Mouse (Mus musculus): ENCODE data around the gene A4galt. TPM values are rescaled to one million over a fixed set of nuclear protein-coding genes. Genes with fewer than 3 reads are reported as not detected.

Gene A4galt
- total RNA-seq, 2 experiments from 2014 or later = 11.6 to 14.6 TPM

DNA sequence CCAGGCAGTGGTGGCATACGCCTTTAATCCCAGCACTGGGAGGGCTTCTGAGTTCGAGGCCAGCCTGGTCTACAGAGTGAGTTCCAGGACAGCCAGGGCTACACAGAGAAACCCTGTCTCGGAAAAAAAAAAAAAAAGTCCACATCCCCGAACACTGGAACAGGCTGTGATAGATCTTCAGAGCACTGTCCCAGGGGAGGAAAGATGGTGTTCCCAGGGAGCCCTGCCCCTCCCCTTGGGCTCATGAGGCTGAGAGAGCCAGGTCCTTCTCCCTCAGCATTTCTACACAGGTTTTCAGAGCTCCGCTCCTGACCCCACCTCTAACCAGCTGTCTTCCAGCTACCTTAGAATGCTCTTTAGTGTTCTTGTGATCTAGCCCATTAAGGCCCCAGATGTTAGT lies 24.7 kb downstream of the A4galt start:
- DNase-seq (ENCODE audit: low spot score in 2 of 2) = no peak

DNA sequence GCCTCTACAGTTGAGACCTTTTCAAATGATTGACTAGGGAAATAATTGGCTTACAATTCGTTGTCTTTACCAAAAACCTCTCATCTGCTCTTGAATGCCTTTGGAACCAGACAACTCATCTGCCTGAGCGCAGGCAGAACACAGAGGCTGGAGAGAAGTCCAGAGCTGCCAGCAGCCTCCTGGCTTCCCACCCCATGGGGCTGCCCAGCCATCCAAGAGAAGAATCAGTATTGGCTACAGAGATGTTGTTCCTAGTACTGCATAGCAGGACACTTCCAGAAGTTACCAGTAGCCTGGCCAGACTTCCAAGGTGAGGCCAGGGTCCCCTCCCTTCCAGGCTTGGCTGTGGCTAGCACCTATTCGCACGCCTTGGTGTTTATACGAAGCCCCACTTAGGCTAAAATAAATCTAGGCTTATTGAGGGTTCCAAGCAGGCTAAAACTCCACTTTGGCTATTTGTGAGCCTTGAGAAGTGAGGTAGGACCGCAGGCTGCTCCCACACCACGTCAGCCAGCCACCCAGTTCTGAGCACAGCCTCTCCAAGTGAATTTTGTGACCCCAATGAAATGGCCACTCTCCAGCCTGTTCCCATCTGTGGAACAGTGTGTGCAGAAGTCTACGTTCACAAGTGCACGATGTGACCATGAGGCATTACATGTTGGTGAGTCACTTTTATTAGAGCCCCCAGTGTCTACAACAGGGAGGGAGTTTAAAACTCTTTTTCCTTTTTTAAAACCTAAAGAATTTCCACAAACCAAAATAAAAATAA lies 25.3 kb downstream of the A4galt start:
- no peak for DNase-seq (ENCODE audit: low spot score in 2 of 2)

DNA sequence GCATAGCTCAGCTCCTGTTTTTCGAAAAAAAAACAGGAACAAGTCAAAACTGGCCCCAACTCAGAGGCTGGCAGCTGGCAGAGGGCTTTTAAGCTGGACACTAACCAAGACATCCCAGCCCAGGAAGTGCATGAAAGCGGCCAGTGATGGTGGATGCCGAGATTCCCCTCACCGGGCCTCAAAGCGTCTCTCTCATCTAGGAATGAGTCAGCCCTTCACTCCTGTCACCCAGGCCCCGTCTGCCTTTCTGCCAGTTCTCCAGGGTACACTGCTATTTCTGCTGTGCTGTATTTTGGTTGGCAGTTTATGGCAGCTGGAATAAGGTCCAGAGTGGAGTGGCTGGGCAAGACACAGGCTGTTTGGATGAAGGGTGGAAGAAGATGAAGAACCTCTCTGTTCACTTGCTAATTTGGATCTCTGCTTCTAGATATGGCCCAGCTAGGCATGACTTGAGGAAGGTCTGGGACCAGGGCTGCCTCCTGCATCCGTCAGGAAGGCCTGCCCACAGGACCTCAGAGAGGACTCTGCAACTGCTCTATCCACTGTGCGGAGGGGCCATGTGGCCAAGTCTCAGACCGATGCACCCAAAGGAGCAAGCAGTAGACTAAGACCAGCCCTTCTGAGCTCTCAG lies 27.3 kb downstream of the A4galt start:
- DNase-seq (ENCODE audit: low spot score in 2 of 2) = no peak

DNA sequence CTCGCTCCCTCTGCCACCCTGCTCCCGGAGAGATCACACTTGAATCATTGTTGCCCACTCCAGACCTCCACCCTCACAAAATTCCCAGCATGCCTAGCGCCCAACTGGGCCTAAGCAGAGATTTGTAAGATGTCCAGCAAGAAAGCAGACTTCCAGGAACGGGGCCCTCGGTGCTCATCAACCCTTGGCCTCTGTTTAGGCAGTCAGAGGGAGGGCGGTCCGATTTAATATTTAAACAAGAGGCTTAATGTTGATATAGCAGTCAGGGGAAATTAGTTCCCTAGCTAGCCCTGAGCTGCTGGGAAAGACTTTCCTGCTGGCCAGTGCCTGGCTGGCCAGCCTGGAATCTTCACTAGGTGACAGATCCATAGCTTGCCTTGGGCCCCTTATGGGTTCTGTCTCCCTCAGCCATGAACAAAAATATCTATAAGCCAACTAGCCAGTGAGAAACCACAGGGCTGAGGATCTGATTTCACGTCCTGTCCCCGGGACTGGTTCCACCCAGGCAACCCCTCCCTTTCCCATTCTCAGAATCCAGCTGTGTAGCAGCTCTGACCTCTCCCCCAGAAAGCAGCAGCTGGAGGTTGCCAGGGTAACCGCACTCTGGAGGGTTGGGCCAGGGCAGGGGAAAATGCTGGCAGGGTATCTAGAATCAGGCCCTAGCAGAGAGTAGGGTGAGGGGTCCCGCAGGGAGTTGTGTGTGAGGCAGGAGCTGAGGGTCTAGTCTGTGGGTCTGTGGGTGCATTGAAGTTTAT lies 28.2 kb downstream of the A4galt start:
- peak in 1 of 2 experiments; percentile 37 for DNase-seq (ENCODE audit: low spot score in 2 of 2)

DNA sequence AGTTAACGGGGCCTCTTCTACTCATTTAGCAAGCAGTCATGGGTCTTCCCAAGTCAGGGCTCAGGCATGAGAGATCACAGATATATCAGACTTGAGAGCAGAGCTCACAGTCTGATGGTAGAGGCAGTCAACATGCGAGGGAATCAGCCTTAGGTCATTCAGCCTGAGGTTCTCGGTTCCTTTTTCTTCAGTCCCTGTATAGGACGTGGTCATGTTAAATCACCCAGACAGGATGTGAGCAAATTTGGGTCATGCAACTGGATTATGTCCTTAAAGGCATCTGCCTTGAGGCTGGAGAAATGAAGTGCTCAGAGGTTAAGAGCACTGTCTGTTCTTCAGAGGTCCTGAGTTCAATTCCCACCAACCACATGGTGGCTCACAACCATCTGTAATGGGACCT lies 29.9 kb downstream of the A4galt start:
- no peak for DNase-seq (ENCODE audit: low spot score in 2 of 2)

DNA sequence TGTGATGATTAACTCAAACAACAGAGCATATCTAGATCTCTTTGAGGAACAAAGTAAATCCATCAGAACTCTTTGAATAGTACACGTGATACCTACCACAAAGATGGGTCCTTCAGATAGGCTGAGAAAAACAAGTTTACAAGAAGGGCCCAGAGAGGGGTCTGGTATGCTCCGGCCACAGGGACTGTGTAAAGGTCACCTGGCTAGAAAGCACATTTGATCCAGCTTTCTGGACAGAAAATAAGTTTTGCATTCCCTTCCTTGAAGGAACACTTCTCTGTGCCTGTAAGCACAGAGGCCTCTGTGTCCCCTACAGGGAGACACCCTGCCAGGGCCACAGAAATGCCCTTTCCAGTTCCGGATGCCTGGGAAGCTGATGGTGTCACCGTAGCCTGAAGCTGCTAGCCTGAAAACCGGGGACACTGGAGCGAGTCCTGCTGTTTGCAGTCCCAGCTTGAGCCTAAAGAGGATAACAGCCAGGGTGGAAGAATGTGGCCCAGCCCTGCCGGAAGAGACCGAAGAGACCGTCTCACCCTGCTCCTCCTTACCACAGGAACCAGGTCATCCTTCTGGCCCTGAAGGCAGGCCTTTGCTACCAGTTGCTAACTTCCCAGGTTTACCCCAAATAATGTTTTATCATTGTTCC lies 31.1 kb downstream of the A4galt start:
- no peak for DNase-seq (ENCODE audit: low spot score in 2 of 2)

DNA sequence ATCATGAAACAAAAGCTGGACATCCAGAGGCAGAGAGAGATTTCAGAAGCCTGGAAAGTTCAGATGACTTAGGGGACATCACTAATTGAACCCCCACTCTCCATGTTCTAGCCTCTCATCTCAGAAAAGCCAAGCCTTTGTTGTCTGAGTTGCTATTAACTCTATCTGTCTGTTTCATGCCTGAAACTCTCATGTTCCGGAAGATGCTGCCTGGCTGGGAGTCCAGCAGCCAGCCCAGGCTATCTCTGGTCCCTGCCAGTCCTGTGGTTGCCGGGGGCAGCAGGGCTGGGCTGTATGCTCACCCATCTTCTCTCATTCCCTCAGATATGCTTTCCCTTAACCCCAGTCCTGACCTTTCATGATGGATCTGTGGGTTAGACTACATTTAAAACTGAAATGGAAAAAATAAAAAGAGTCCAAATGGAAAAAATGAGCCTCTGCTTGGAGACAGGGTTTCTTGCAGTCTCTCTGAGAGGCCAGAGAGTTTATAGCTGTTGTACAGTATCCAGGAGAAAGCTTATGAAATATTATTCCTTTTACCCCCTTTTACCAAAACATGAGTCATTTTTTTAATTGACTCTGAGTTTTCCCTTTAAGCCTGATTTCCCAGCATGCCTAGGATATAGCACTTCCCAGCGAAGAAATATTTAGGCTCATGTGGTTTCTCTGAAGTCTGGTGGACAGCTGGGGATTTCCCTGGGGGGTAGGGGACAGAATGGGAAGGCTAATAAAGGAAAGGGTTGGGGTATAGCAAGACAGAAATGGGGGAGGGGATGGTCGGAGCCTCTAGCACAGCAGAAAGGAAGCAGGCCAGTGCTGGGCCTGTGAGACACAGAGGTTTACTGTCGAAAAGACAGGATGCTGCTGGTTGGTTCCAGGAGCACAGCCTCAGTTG lies 36.0 kb downstream of the A4galt start:
- no peak for DNase-seq (ENCODE audit: low spot score in 2 of 2)

DNA sequence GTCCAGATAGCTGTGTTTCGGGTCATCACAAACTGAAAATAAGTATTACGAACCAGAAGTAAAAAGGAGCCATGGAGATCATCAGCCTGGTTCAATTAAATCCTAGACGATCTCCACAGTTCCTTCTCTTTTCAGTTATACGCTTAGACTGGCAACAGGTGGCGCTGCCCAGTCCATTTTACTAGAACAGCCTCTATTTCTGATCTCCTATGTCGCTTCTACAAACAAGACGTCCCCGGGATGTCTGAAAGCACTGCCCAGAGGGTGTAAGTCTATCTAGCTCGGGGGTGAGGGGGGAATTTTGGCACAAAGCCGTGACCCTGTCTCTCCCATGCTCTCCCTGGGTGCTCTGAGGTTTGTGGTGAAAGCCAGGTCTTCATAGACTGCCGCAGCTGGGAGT lies 41.3 kb downstream of the A4galt start:
- DNase-seq (ENCODE audit: low spot score in 2 of 2) = peak in 1 of 2 experiments; percentile 45

DNA sequence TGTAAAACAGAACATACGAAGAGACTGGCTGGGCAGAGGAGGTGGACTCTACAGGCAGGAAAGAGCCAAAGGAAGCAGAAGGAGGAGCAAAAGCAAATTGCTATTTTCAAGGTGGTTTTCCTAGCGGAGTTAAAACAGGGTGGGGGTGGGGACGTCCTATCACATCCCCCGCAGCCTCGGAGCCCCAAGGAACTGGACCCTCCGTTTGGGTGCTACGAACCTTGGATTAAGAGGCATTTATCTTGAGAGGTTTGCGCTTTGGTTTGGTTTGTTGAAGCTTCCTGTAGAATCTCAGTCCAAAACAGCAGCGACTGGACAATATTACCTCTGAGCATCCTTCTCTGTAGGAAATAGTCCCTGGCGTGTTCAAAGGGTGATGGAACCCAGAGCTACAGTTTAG lies 41.9 kb downstream of the A4galt start:
- no peak for DNase-seq (ENCODE audit: low spot score in 2 of 2)

DNA sequence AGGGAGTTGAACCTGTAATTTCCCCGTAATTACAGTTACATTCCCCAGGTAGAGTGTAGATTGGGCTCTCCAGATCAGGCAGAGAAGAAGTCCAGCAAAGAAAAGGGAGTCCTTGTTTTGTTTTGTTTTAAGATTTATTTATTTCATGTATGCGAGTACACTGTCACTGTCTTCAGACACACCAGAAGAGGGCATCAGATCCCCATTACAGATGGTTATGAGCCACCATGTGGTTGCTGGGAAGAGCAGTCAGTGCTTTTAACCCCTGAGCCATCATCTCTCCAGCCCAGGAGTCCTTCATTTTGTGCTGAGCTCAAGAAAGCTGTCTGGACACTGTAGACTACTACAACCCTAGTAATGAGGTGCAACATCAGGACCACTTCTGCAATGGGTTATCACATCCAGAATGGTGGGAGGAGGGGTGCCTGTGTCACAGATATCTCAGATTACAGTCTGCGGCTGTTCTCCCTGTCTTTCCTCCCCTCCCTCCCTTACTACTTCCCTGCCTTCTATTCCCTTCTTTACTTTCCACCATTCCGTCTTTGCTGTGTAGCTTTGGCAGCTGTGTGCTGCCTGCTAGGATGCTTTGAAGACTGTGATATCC lies 42.4 kb downstream of the A4galt start:
- no peak for DNase-seq (ENCODE audit: low spot score in 2 of 2)

DNA sequence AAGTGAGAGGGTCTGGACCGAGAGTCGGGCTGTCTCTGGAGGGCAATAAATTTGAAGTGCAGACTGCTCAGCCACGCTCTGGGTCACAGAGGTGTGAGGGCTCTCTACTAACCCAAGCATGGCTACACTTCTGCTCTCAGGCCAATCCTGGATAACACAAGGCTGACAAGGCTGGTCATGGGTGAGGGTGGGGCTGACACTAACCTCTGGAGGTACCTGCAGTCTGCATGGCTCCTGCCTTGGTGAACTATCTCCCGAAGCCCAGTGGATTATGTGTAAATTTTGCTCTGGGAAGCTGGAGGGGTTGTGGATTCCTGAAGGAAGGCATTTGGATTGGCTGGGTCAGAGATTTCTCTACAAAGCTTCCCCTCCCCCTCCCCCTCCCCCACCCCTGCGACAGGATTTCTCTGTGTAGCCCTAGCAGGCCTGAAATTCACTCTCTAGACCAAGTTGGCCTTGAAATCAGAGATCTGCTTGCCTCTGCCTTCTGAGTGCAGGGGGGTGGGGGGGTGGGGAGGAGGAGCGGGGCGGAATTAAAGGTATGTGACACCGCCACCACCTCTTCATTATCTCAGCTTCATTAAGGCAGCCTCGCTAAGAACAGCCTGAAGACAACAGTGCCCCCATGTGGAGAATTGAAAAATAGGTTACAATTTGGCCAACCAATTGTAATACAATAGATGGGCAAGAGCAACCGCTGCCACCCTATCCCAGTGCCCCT lies 46.7 kb downstream of the A4galt start:
- no peak for DNase-seq (ENCODE audit: low spot score in 2 of 2)

DNA sequence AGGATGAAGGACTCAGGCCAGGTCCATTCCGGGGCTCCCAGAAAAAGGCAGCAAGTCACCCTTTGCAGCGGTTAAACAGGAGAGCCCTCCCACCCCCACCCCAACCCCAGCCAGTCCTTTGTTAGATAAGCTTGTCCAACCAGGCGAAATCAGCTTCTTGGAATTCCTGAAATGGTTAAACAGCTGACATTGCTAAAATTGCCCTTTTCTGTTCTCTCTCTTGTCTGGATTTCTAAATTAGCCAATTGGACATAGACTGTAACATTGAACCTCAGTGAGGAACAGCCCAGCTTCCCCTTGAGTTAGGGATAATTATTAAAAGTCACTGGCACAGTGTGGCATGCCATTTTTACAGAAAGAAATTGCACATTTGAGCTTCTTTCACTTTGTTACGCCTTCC lies 49.2 kb downstream of the A4galt start:
- no peak for DNase-seq (ENCODE audit: low spot score in 2 of 2)

DNA sequence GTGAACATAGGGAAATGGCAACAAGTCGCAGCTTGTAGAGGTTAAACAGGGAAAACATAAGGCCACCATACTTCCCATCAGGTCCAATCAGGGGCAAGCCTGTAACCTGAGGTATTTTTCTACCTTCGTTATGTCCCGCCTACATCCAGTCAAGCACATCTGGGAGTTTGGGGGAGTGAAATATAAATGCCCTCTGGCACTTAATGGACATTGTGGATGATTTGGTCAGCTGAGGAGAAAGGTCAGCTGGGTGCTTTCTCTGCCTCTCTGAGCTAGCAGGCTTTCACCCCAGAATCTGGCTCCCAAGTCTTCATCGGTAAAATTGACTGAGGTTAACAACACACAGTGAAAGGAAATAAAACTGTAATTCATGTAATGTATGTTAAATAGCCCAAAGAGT lies 58.2 kb downstream of the A4galt start:
- DNase-seq (ENCODE audit: low spot score in 2 of 2) = no peak

DNA sequence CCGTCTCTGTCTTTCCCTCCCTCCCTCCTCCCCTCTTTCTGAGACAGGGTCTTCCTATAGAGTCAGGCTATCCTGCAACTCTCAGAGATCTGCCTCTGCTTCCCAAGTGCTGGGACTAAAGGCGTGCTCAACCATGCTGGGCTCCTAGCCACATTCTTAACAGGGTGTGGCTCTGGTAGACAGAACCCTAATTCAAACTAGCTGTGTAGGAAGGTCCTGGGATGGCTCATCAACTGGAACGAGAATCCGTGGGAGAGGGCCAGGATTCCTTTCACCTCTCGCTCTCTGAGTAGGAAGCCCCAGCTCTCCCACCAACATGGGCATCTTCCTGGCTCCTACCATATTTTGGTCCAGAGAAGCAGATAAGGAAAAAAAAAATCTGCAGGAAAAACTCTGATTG lies 69.2 kb downstream of the A4galt start:
- no peak for DNase-seq (ENCODE audit: low spot score in 2 of 2)

DNA sequence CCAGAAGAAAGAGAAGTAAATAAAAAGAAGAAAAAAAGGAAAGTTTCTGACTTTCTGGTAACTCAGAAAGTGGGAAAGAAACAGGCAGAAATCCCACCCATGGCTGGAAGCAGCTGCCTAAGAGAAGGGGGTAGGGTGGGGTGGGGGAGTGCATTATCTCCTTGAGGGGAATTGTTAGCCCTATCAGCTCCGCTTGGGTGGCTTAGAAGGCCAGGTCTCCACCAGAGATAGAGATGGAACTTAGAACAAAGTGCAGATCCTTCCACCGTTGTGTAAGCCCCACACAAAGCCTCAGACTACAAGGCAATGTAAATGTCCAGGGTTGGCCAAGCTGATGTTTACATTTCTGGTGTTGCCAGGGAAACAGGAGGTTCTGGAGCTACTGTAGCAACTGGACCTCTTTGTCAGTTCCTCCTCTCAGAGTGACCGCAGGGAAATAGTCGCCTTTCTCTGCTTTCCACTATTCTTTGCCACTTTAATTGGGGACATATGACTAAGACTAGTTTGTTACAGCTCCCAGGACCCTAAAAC lies 69.7 kb downstream of the A4galt start:
- no peak for DNase-seq (ENCODE audit: low spot score in 2 of 2)

DNA sequence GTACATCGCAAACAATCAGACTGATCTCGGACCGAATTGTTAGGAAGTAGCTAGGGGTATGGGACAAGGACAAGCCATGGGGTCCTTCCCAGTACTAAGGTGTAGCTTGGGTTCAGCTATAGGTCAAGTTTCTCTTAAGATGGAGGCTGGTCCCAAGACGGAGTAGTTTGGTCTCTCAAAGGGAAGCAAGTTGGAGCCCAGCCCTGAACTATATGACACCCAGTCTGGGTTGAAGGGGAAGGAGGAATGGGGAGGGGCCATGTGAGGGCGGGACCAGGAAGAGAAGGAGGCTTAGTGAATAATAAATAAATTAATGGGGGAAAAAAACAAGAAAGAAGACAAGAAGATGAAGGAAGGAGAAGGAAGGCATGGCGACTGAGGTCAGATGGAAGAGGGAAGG lies 71.6 kb downstream of the A4galt start:
- no peak for DNase-seq (ENCODE audit: low spot score in 2 of 2)

Data from adrenal gland, postnatal 4 days (tissue).